Mouse (Mus musculus): ENCODE data around the gene Arhgap25.

GRCm38 (mm10) chr6:87565166-87565565, 32.1 kb upstream of the Arhgap25 start:
- TF ChIP-seq CTCF (IDR thresholded peaks at IDR 0.05; ENCODE audit: low read depth, low read length): no peak
- no peak for TF ChIP-seq POLR2A (IDR thresholded peaks at IDR 0.05; ENCODE audit: insufficient read depth, low read length)
- no peak for TF ChIP-seq EP300 (IDR thresholded peaks at IDR 0.05; ENCODE audit: insufficient read depth, low read depth, low read length)

Data from ES-Bruce4 (cell line).